Mouse (Mus musculus): ENCODE results near the gene Raet1e. TPM values are rescaled to one million over a fixed set of nuclear protein-coding genes. Genes with fewer than 3 reads are reported as not detected.
"Not testable (repeated sequence)": the region's sequence is repeated elsewhere in the genome, so short reads cannot be mapped to it uniquely, and the experiment has no call there.

Gene Raet1e
- total and polyA plus RNA-seq, 3 experiments = 0.64 to 1.2 (median 0.85) TPM

DNA sequence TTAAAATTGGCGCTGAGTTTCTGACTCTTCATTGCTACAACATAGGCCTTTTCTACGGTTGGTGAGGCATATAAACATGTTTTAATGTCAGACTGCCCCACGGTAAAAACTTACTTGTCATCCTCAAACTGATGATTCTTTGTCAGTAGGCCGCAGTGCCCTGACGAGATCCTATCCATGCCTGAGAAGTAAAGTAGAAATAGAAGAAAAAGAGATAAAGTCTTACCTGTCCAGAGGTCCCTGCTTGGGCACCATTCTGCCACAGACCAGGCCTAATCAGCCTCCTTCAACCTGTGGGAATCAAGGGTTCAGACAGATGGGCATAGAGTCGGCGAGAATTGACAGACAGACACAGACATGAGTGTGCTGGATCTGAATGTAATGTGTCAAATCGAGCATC is 106.7 kb downstream of the Raet1e start:
- no peak for DNase-seq (ENCODE audit: extremely low read depth)
- TF ChIP-seq MXI1 (IDR thresholded peaks at IDR 0.05; ENCODE audit: low read depth, low read length) (no peak), ELF1 (IDR thresholded peaks at IDR 0.05; ENCODE audit: low read depth, low read length) (no peak), E2F4 (IDR thresholded peaks at IDR 0.05; ENCODE audit: insufficient replicate concordance, low read depth, low read length) (no peak), POLR2AphosphoS2 (IDR thresholded peaks at IDR 0.05; ENCODE audit: low read depth, low read length) (no peak)
- H3K27ac ChIP-seq (ENCODE audit: insufficient read depth, low read depth) = no peak overlapping the region
- no peak overlapping the region for H3K4me2 ChIP-seq (ENCODE audit: insufficient read depth, low read depth, poor library complexity, severe bottlenecking)
- no peaks in the 10 kb centered on the region for H3K9me3 ChIP-seq (replicated peaks; ENCODE audit: low read length)
- no peak overlapping the region for H3K4me3 ChIP-seq (replicated peaks in 1 of 3; ENCODE audit: low read depth in 2 of 3, low read length in 2 of 3, poor library complexity in 1 of 3)
- no peaks in the 10 kb centered on the region for H3K27me3 ChIP-seq (replicated peaks)
- in situ Hi-C loops (cut with MboI; ENCODE audit: low pct_ligation_motif_present, low pct_unique_long_range_greater_than_20kb, low sequenced_read_pairs) (no loop called here), dilution Hi-C loops (cut with MboI; ENCODE audit: extremely low pct_ligation_motif_present, extremely low pct_unique_long_range_greater_than_20kb, low sequenced_read_pairs) (no loop called here)
- H3K4me1 ChIP-seq (ENCODE audit: control insufficient read depth in 1 of 2, insufficient read depth in 2 of 2) = no peaks in the 10 kb centered on the region
- H3K9ac ChIP-seq (ENCODE audit: insufficient read depth, low read depth) = no peak overlapping the region
- no peaks in the 10 kb centered on the region for H3K79me2 ChIP-seq (replicated peaks; ENCODE audit: control insufficient read depth, extremely low read depth, insufficient read depth, poor library complexity, severe bottlenecking)
- H3K36me3 ChIP-seq (replicated peaks in 1 of 2; ENCODE audit: control insufficient read depth in 1 of 2, insufficient read depth in 1 of 2, low read length in 1 of 2) = peaks cover 0 to 6% of the 10 kb centered on the region in 2 experiments

DNA sequence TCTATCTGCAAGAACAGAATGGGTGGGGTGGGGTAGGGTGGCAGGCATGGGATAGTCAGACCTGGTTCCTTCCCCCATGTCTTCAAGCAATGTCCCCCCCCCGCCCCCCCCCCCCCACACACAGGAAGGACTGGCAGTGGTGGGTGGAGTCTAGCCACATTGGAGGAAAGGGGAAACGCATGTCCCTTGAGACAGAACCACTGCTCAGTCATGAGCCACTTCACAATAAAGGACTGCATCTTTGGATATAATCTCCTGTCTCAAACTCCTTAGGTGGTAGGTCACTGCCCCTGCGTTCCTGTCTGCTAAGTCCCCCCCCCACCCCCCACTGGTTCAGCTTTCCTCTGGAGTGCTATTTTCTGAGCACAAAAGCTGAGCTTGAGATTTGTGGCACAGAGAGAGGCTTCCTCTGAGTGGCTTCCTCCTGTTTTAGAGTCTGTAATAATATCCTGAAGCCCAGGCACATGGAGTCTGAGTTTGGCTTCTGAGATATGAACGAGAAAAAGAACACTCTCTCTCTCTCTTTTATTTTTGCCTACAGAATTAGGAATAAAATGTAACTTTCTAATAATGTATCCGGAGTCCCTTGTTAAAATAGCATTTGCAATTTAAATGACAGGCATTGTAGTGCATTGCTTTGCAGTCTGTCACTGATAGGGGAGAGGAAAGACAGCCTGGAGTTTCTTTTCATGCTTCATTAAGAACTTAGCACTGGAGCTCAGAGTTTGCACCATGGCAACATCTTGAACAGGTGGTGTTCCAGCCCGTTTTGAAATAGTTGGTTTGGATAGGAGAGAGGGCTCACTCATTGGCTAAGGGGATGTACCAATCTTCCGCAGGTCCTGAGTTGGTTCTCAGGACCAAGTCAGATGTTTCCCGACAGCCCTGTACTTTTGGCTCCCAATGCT is 112.8 kb downstream of the Raet1e start:
- H3K36me3 ChIP-seq (replicated peaks in 1 of 2; ENCODE audit: control insufficient read depth in 1 of 2, insufficient read depth in 1 of 2, low read length in 1 of 2) = peaks cover 0 to 13% of the 10 kb centered on the region in 2 experiments
- dilution Hi-C loops (cut with MboI; ENCODE audit: extremely low pct_ligation_motif_present, extremely low pct_unique_long_range_greater_than_20kb, low sequenced_read_pairs); in situ Hi-C loops (cut with MboI; ENCODE audit: low pct_ligation_motif_present, low pct_unique_long_range_greater_than_20kb, low sequenced_read_pairs); H3K27ac ChIP-seq (ENCODE audit: insufficient read depth, low read depth); H3K4me1 ChIP-seq (ENCODE audit: control insufficient read depth in 1 of 2, insufficient read depth in 2 of 2); H3K79me2 ChIP-seq (replicated peaks; ENCODE audit: control insufficient read depth, extremely low read depth, insufficient read depth, poor library complexity, severe bottlenecking); H3K27me3 ChIP-seq (replicated peaks); H3K9me3 ChIP-seq (replicated peaks; ENCODE audit: low read length); H3K4me2 ChIP-seq (ENCODE audit: insufficient read depth, low read depth, poor library complexity, severe bottlenecking); H3K4me3 ChIP-seq (replicated peaks in 1 of 3; ENCODE audit: low read depth in 2 of 3, low read length in 2 of 3, poor library complexity in 1 of 3); H3K9ac ChIP-seq (ENCODE audit: insufficient read depth, low read depth): not testable (repeated sequence)
- peak; percentile 24 for DNase-seq (ENCODE audit: extremely low read depth)

DNA sequence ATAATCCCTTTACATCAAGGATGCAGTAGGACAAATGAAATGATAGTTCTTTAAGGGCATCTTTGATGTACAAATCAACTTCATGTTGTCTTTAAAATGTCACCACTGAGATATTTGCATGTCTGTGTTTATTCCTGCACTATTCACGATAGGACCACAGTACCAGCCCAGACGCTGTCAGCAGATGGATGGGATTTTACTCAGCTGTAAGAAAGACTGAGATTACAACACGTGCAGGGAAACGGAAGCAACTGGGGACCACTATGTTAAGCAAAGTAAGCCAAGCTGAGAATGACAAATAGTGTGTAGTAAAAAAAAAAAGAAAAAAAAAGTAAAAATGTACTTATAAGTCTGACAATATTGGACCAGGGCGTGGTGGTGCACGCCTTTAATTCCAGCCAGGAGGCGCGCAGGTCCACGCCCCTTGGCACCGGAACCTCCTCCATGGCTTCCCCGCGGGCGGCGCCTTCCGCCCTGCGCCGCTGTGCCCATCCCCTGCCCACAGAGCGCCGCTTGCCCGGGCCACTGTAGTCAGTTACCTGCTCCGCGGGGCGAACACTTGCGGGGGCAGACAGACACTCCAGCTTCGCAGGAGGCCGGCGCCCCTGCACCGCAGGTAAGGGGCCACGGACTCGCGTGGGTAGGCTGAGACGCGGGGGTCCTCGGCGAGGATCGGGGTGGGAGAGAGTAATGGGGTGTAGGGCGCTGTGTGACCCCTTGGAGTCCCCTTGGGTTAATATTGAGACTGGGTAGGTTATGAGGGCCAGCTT is 114.7 kb downstream of the Raet1e start:
- H3K4me3 ChIP-seq (replicated peaks in 1 of 3; ENCODE audit: low read depth in 2 of 3, low read length in 2 of 3, poor library complexity in 1 of 3); dilution Hi-C loops (cut with MboI; ENCODE audit: extremely low pct_ligation_motif_present, extremely low pct_unique_long_range_greater_than_20kb, low sequenced_read_pairs); H3K9me3 ChIP-seq (replicated peaks; ENCODE audit: low read length); H3K79me2 ChIP-seq (replicated peaks; ENCODE audit: control insufficient read depth, extremely low read depth, insufficient read depth, poor library complexity, severe bottlenecking); DNase-seq (ENCODE audit: extremely low read depth); H3K4me1 ChIP-seq (ENCODE audit: control insufficient read depth in 1 of 2, insufficient read depth in 2 of 2); in situ Hi-C loops (cut with MboI; ENCODE audit: low pct_ligation_motif_present, low pct_unique_long_range_greater_than_20kb, low sequenced_read_pairs); H3K27me3 ChIP-seq (replicated peaks); H3K27ac ChIP-seq (ENCODE audit: insufficient read depth, low read depth); H3K9ac ChIP-seq (ENCODE audit: insufficient read depth, low read depth); H3K4me2 ChIP-seq (ENCODE audit: insufficient read depth, low read depth, poor library complexity, severe bottlenecking): not testable (repeated sequence)
- H3K36me3 ChIP-seq (replicated peaks in 1 of 2; ENCODE audit: control insufficient read depth in 1 of 2, insufficient read depth in 1 of 2, low read length in 1 of 2) = peaks cover 0 to 10% of the 10 kb centered on the region in 2 experiments

Measured in CH12.LX (cell line).